ENCODE assay signal across 10 mouse cellular contexts in the genomic region with DNA sequence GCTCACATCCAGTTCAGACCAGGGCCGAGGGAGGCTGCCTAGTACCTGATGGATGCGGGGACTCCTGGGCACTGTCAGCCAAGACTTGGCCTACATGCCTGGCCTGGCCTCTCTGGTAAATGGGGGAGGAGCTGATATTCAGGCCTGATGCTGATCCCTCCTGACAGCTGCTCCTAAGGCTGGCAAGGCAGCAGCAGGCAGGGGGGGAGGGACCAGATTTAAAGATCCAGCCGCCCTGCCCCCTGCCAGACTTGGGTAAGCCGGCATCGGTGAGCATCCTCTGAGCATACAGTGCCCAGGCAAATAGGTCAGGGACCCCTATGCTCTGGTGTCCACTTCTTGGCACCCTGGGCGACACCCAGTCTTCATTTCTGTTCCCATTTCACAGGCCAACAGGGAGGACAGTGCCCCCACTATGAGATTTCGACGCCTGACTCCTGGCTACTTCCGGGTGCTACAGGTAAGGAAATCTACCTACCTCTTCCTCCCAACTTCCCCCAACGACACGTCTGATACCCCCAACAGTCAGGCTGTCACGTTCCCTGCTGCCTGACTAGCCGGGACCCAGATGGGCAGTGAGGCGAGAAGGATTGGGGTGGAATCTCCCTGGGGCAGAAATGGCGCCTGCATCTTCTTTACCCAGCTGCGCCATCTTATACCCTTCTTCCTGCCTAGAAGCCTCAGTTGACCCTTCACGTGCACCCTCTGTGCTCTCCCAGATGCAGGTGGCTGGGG. TPM values are rescaled to one million over a fixed set of nuclear protein-coding genes. Genes with fewer than 3 reads are reported as not detected.
A peak's percentile ranks its signal among the peaks of the same experiment; 100 is the strongest.
DNase-seq lines count a peak whose midpoint lies in the region; ATAC-seq and TF ChIP-seq lines count a peak whose summit lies in the region.
"Had no signal": no experiment of that assay in that cellular context is flagged by ENCODE, and none has a peak within 500 bp of the region (broad histone marks: within the 10 kb centered on the region; RNA-seq: fewer than 3 reads in every experiment).

Gene E130218I03Rik (plus strand): TSS at position 147 of the 735 bp plus-strand sequence.

- H3K27me3 ChIP-seq in heart, embryonic 11.5 days (ENCODE audit: control insufficient read depth, insufficient read depth, low read length): peaks cover 26% of the 10 kb centered on the region
- H3K27me3 ChIP-seq in G1E (ENCODE audit: insufficient read depth, low read length): peaks cover 30% of the 10 kb centered on the region
- peaks cover 31% of the 10 kb centered on the region for H3K27me3 ChIP-seq in hindbrain, embryonic 12.5 days
- H3K27me3 ChIP-seq in midbrain, embryonic 14.5 days (ENCODE audit: control insufficient read depth, insufficient read depth, low read length): peaks cover 15% of the 10 kb centered on the region

- 91% methylated on average over 17 of the region's 17 CpGs for WGBS in heart, embryonic 11.5 days (ENCODE audit: insufficient replicate concordance)
- 91% methylated on average over 17 of the region's 17 CpGs for WGBS in hindbrain, embryonic 12.5 days
- WGBS in midbrain, embryonic 14.5 days: 92% methylated on average over 17 of the region's 17 CpGs

- H3K27ac ChIP-seq in heart, embryonic 11.5 days (ENCODE audit: low read depth, low read length): no peak within 1 kb of the TSS
- no peak within 1 kb of the TSS for H3K27ac ChIP-seq in hindbrain, embryonic 12.5 days
- H3K27ac ChIP-seq in midbrain, embryonic 14.5 days (replicated peaks; ENCODE audit: low read depth, low read length): no peak within 1 kb of the TSS

- DNase-seq in heart, adult 9 months (ENCODE audit: low spot score in 2 of 2): no peak
- DNase-seq in G1E (ENCODE audit: low spot score): no peak
- DNase-seq in midbrain, embryonic 14.5 days: no peak
- no peak for DNase-seq in B cell, adult 2 months
- no peak for DNase-seq in layer of hippocampus, postnatal 25 days (ENCODE audit: extremely low spot score in 1 of 2, low spot score in 1 of 2)
- DNase-seq in layer of hippocampus, postnatal 10 days (ENCODE audit: low spot score in 2 of 2): no peak
- DNase-seq: embryo, embryonic 11 days had no signal

- no peak for TF ChIP-seq CTCF in G1E (IDR thresholded peaks at IDR 0.05; ENCODE audit: low read depth, low read length)

- peak within 1 kb of the TSS; percentile 87 for H3K4me3 ChIP-seq in heart, embryonic 11.5 days (ENCODE audit: low read depth, low read length)
- H3K4me3 ChIP-seq in G1E (ENCODE audit: low read depth, low read length): peak within 1 kb of the TSS; percentile 86
- peak within 1 kb of the TSS; percentile 87 for H3K4me3 ChIP-seq in hindbrain, embryonic 12.5 days
- peak within 1 kb of the TSS; percentile 80 for H3K4me3 ChIP-seq in midbrain, embryonic 14.5 days (replicated peaks; ENCODE audit: low read depth, low read length)

- no peak within 1 kb of the TSS for H3K9ac ChIP-seq in heart, embryonic 11.5 days (ENCODE audit: low read depth, low read length)
- peak within 1 kb of the TSS; percentile 83; the same call in 1 of the 2 replicates for H3K9ac ChIP-seq in hindbrain, embryonic 12.5 days
- H3K9ac ChIP-seq in midbrain, embryonic 14.5 days (replicated peaks; ENCODE audit: low read length): peak within 1 kb of the TSS; percentile 75

- ATAC-seq in heart, embryonic 11.5 days (replicated peaks; ENCODE audit: insufficient number of reproducible peaks, low FRiP score, low TSS enrichment): no peak
- ATAC-seq in G1E (ENCODE audit: extremely low read depth, insufficient number of reproducible peaks, low FRiP score, poor library complexity, severe bottlenecking): no peak
- ATAC-seq in hindbrain, embryonic 12.5 days (ENCODE audit: low FRiP score): no peak
- no peak for ATAC-seq in midbrain, embryonic 14.5 days (ENCODE audit: low FRiP score, low TSS enrichment)

- no peaks in the 10 kb centered on the region for H3K9me3 ChIP-seq in heart, embryonic 11.5 days (replicated peaks; ENCODE audit: control insufficient read depth, low read length)
- H3K9me3 ChIP-seq in G1E (replicated peaks): no peaks in the 10 kb centered on the region
- no peaks in the 10 kb centered on the region for H3K9me3 ChIP-seq in hindbrain, embryonic 12.5 days (replicated peaks)
- H3K9me3 ChIP-seq in midbrain, embryonic 14.5 days (ENCODE audit: control insufficient read depth, low read length): no peaks in the 10 kb centered on the region

- no peaks in the 10 kb centered on the region for H3K36me3 ChIP-seq in heart, embryonic 11.5 days (ENCODE audit: control insufficient read depth, insufficient read depth, low read length)
- peaks cover 20% of the 10 kb centered on the region for H3K36me3 ChIP-seq in G1E (replicated peaks)
- H3K36me3 ChIP-seq in hindbrain, embryonic 12.5 days: no peaks in the 10 kb centered on the region
- no peaks in the 10 kb centered on the region for H3K36me3 ChIP-seq in midbrain, embryonic 14.5 days (ENCODE audit: control insufficient read depth, insufficient read depth, low read length)

- H3K4me1 ChIP-seq in heart, embryonic 11.5 days (ENCODE audit: control insufficient read depth, insufficient read depth, low read length): peaks cover 8% of the 10 kb centered on the region; the same call in 1 of the 2 replicates
- H3K4me1 ChIP-seq in G1E (ENCODE audit: insufficient read depth, low read depth, low read length): peaks cover 30% of the 10 kb centered on the region
- peaks cover 17% of the 10 kb centered on the region for H3K4me1 ChIP-seq in hindbrain, embryonic 12.5 days
- peaks cover 19% of the 10 kb centered on the region for H3K4me1 ChIP-seq in midbrain, embryonic 14.5 days (ENCODE audit: control insufficient read depth, insufficient read depth, low read length)

- peak within 1 kb of the TSS; percentile 97 for H3K4me2 ChIP-seq in heart, embryonic 11.5 days
- peak within 1 kb of the TSS; percentile 96 for H3K4me2 ChIP-seq in hindbrain, embryonic 12.5 days (replicated peaks)
- peak within 1 kb of the TSS; percentile 94 for H3K4me2 ChIP-seq in midbrain, embryonic 14.5 days (ENCODE audit: low read length)

RNA-seq across cellular contexts. Expression of gene E130218I03Rik, which starts in this region (rescaled TPM):
- polyA plus RNA-seq in heart, embryonic 11.5 days (2014; fragmentation: Nextera tagmentation; extraction: Ambion mirVana): 0.23 TPM in 1 of 2 replicates, not detected in the other
- total RNA-seq in G1E (2014; fragmentation: Nextera tagmentation) (not detected in 2 replicates), G1E (2017) (0.16 and 0.23 TPM in 2 replicates)
- 0.11 and 0.19 TPM in 2 replicates for polyA plus RNA-seq in G1E (2012)
- 0.31 and 0.66 TPM in 2 replicates for polyA plus RNA-seq in hindbrain, embryonic 12.5 days (2016; fragmentation: Nextera tagmentation; extraction: Ambion mirVana)
- polyA plus RNA-seq in midbrain, embryonic 14.5 days (2014; fragmentation: Nextera tagmentation; extraction: Ambion mirVana): 0.30 and 0.43 TPM in 2 replicates
- total RNA-seq in layer of hippocampus, postnatal 25 days (2021): not detected
- total RNA-seq in layer of hippocampus, postnatal 10 days (2021): not detected
- total RNA-seq: megakaryocyte progenitor cell, adult 5-6 weeks had no signal
